Comparison of ENCODE assay signal across 28 mouse cellular contexts in genomic region chr3:84005989-84006388, GRCm38 (mm10). TPM values are rescaled to one million over a fixed set of nuclear protein-coding genes. Genes with fewer than 3 reads are reported as not detected.
A peak's percentile ranks its signal among the peaks of the same experiment; 100 is the strongest.
DNase-seq lines count a peak whose midpoint lies in the region; ATAC-seq and TF ChIP-seq lines count a peak whose summit lies in the region.
"Had no signal": no experiment of that assay in that cellular context is flagged by ENCODE, and none has a peak within 500 bp of the region (broad histone marks: within the 10 kb centered on the region; RNA-seq: fewer than 3 reads in every experiment).

No protein-coding gene starts in this region.

- H3K36me3 ChIP-seq in stomach, embryonic 14.5 days (ENCODE audit: control insufficient read depth, insufficient read depth, low read length) = no peaks in the 10 kb centered on the region
- H3K36me3 ChIP-seq in stomach, postnatal 0 days (ENCODE audit: control insufficient read depth, insufficient read depth, low read length) = 0 out of 2 replicates have a peak, but pooled peaks cover 2% of the 10 kb centered on the region
- no peaks in the 10 kb centered on the region for H3K36me3 ChIP-seq in liver, embryonic 11.5 days (ENCODE audit: control insufficient read depth, insufficient read depth, low read length)
- H3K36me3 ChIP-seq in liver, embryonic 16.5 days (ENCODE audit: control insufficient read depth, insufficient read depth) = no peaks in the 10 kb centered on the region
- H3K36me3 ChIP-seq in intestine, embryonic 16.5 days (ENCODE audit: control insufficient read depth, insufficient read depth, low read length) = no peaks in the 10 kb centered on the region
- H3K36me3 ChIP-seq: hindbrain, embryonic 15.5 days; limb, embryonic 15.5 days; lung, embryonic 15.5 days had no signal

- H3K4me2 ChIP-seq in stomach, embryonic 14.5 days (replicated peaks; ENCODE audit: low read depth, low read length) = no peak overlapping the region
- H3K4me2 ChIP-seq in stomach, postnatal 0 days (replicated peaks; ENCODE audit: low read depth) = no peak overlapping the region
- peak overlapping the region; percentile 38 for H3K4me2 ChIP-seq in liver, embryonic 11.5 days
- H3K4me2 ChIP-seq in liver, embryonic 16.5 days (ENCODE audit: low read depth, low read length) = peak overlapping the region; percentile 45
- H3K4me2 ChIP-seq in intestine, embryonic 16.5 days (ENCODE audit: low read depth, low read length) = no peak overlapping the region
- H3K4me2 ChIP-seq: heart, embryonic 12.5 days; hindbrain, embryonic 15.5 days; limb, embryonic 15.5 days; lung, embryonic 15.5 days; midbrain, embryonic 13.5 days; neural tube, embryonic 13.5 days had no signal

- no peak overlapping the region for H3K27ac ChIP-seq in stomach, embryonic 14.5 days (ENCODE audit: low read length)
- no peak overlapping the region for H3K27ac ChIP-seq in stomach, postnatal 0 days (replicated peaks)
- no peak overlapping the region; the same call in 1 of the 2 replicates for H3K27ac ChIP-seq in liver, embryonic 11.5 days (ENCODE audit: low read depth, low read length)
- peak overlapping the region; percentile 73 for H3K27ac ChIP-seq in liver, embryonic 16.5 days (ENCODE audit: low read length)
- no peak overlapping the region for H3K27ac ChIP-seq in intestine, embryonic 16.5 days (ENCODE audit: low read length)
- H3K27ac ChIP-seq: gastrocnemius, adult 2 months; heart, adult 2 months; hindbrain, embryonic 15.5 days; limb, embryonic 10.5 days; limb, embryonic 15.5 days; lung, embryonic 15.5 days; midbrain, embryonic 13.5 days; neural tube, embryonic 13.5 days had no signal

- H3K9me3 ChIP-seq in stomach, embryonic 14.5 days (ENCODE audit: control insufficient read depth, low read depth, low read length) = no peaks in the 10 kb centered on the region
- H3K9me3 ChIP-seq in stomach, postnatal 0 days (ENCODE audit: control insufficient read depth, low read length) = no peaks in the 10 kb centered on the region
- no peaks in the 10 kb centered on the region for H3K9me3 ChIP-seq in liver, embryonic 11.5 days (ENCODE audit: control insufficient read depth, low read length)
- H3K9me3 ChIP-seq in liver, embryonic 16.5 days (replicated peaks; ENCODE audit: control insufficient read depth, low read length) = no peaks in the 10 kb centered on the region
- H3K9me3 ChIP-seq in intestine, embryonic 16.5 days (ENCODE audit: control insufficient read depth, low read length) = no peaks in the 10 kb centered on the region
- H3K9me3 ChIP-seq: heart, embryonic 12.5 days; hindbrain, embryonic 15.5 days; limb, embryonic 10.5 days; limb, embryonic 15.5 days; lung, embryonic 15.5 days; megakaryocyte, embryonic 14.5 days; midbrain, embryonic 13.5 days; neural tube, embryonic 13.5 days had no signal

- H3K9ac ChIP-seq in stomach, embryonic 14.5 days (replicated peaks; ENCODE audit: low read depth, low read length) = no peak overlapping the region
- H3K9ac ChIP-seq in stomach, postnatal 0 days (ENCODE audit: low read length) = no peak overlapping the region
- H3K9ac ChIP-seq in liver, embryonic 11.5 days (ENCODE audit: low read depth, low read length) = no peak overlapping the region
- H3K9ac ChIP-seq in liver, embryonic 16.5 days (ENCODE audit: low read depth, low read length) = no peak overlapping the region
- H3K9ac ChIP-seq in intestine, embryonic 16.5 days (ENCODE audit: low read depth, low read length) = no peak overlapping the region
- H3K9ac ChIP-seq: heart, embryonic 12.5 days; hindbrain, embryonic 15.5 days; limb, embryonic 15.5 days; lung, embryonic 15.5 days; midbrain, embryonic 13.5 days; neural tube, embryonic 13.5 days had no signal

- H3K4me1 ChIP-seq in stomach, embryonic 14.5 days (ENCODE audit: control insufficient read depth, insufficient read depth, low read length) = 0 out of 2 replicates have a peak, but pooled peaks cover under 1% of the 10 kb centered on the region
- H3K4me1 ChIP-seq in stomach, postnatal 0 days (replicated peaks; ENCODE audit: control insufficient read depth, insufficient read depth) = no peaks in the 10 kb centered on the region
- peaks cover 55% of the 10 kb centered on the region for H3K4me1 ChIP-seq in liver, embryonic 11.5 days (replicated peaks; ENCODE audit: control insufficient read depth, insufficient read depth, low read length)
- H3K4me1 ChIP-seq in liver, embryonic 16.5 days (ENCODE audit: control insufficient read depth, low read depth, low read length) = peaks cover 62% of the 10 kb centered on the region
- H3K4me1 ChIP-seq in intestine, embryonic 16.5 days (ENCODE audit: control insufficient read depth, insufficient read depth, low read length) = no peaks in the 10 kb centered on the region
- H3K4me1 ChIP-seq: hindbrain, embryonic 15.5 days had no signal

- no peak for TF ChIP-seq CTCF in stomach, postnatal 0 days (IDR thresholded peaks at IDR 0.05; ENCODE audit: low read depth)

- no peak for DNase-seq in stomach, postnatal 0 days (ENCODE audit: low spot score)
- no peak for DNase-seq in liver, embryonic 11.5 days (ENCODE audit: low spot score)
- no peak for DNase-seq in cerebellum, adult 9-10 months
- no peak for DNase-seq in adrenal gland, adult 8-10 months
- DNase-seq: adrenal gland, postnatal 10 days; cerebellum, adult 18-20 months; cerebellum, postnatal 25 days; gastrocnemius, adult 2 months; gastrocnemius, postnatal 36 days; heart, adult 2 months; kidney, adult 9 months; kidney, postnatal 14 days; layer of hippocampus, adult 9-11 months; lung, postnatal 36 days had no signal

- peak; percentile 54; the same call in 1 of the 2 replicates for ATAC-seq in stomach, embryonic 14.5 days (ENCODE audit: insufficient number of reproducible peaks, insufficient read depth, low FRiP score, low read depth)
- no peak for ATAC-seq in stomach, postnatal 0 days (ENCODE audit: low FRiP score, low TSS enrichment)
- peak; percentile 91 for ATAC-seq in liver, embryonic 11.5 days (replicated peaks; ENCODE audit: low FRiP score)
- ATAC-seq in liver, embryonic 16.5 days (ENCODE audit: low read depth) = peak; percentile 90
- ATAC-seq in inflammation-experienced regulatory T-cells, adult 6 months = no peak
- no peak for ATAC-seq in intestine, embryonic 16.5 days
- ATAC-seq: forebrain, embryonic 16.5 days; midbrain, embryonic 13.5 days had no signal

- TF ChIP-seq EP300 in stomach, postnatal 0 days (optimal IDR thresholded peaks at IDR 0.05) = no peak

- H3K27me3 ChIP-seq in stomach, embryonic 14.5 days (ENCODE audit: control insufficient read depth, insufficient read depth, low read length) = no peaks in the 10 kb centered on the region
- H3K27me3 ChIP-seq in stomach, postnatal 0 days (ENCODE audit: control insufficient read depth, insufficient read depth, low read length) = no peaks in the 10 kb centered on the region
- no peaks in the 10 kb centered on the region for H3K27me3 ChIP-seq in liver, embryonic 11.5 days (replicated peaks; ENCODE audit: control insufficient read depth, insufficient read depth, low read length)
- H3K27me3 ChIP-seq in liver, embryonic 16.5 days (ENCODE audit: control insufficient read depth, insufficient read depth, low read depth, low read length) = no peaks in the 10 kb centered on the region
- no peaks in the 10 kb centered on the region for H3K27me3 ChIP-seq in intestine, embryonic 16.5 days (replicated peaks; ENCODE audit: control insufficient read depth, insufficient read depth, low read length)
- H3K27me3 ChIP-seq: CH12.LX; heart, embryonic 12.5 days; hindbrain, embryonic 15.5 days; limb, embryonic 15.5 days; lung, embryonic 15.5 days; megakaryocyte, embryonic 14.5 days; midbrain, embryonic 13.5 days; neural tube, embryonic 13.5 days had no signal

- 83% methylated on average over 7 of the region's 7 CpGs for WGBS in stomach, embryonic 14.5 days
- WGBS in stomach, postnatal 0 days = 79% methylated on average over 7 of the region's 7 CpGs
- 59% methylated on average over 7 of the region's 7 CpGs for WGBS in liver, embryonic 11.5 days
- WGBS in liver, embryonic 16.5 days (ENCODE audit: insufficient replicate concordance) = 34% methylated on average over 7 of the region's 7 CpGs
- WGBS in intestine, embryonic 16.5 days = 82% methylated on average over 7 of the region's 7 CpGs

- no peak overlapping the region for H3K4me3 ChIP-seq in stomach, embryonic 14.5 days (ENCODE audit: low read depth, low read length)
- H3K4me3 ChIP-seq in stomach, postnatal 0 days (ENCODE audit: low read depth, low read length) = no peak overlapping the region
- no peak overlapping the region for H3K4me3 ChIP-seq in liver, embryonic 11.5 days (ENCODE audit: low read depth, low read length)
- H3K4me3 ChIP-seq in liver, embryonic 16.5 days (ENCODE audit: low read depth, low read length) = peak overlapping the region; percentile 8; the same call in 1 of the 2 replicates
- H3K4me3 ChIP-seq in intestine, embryonic 16.5 days (ENCODE audit: low read length) = no peak overlapping the region
- H3K4me3 ChIP-seq: gastrocnemius, adult 2 months; heart, adult 2 months; heart, embryonic 12.5 days; hindbrain, embryonic 15.5 days; limb, embryonic 10.5 days; limb, embryonic 15.5 days; lung, embryonic 15.5 days; megakaryocyte, embryonic 14.5 days; midbrain, embryonic 13.5 days; neural tube, embryonic 13.5 days had no signal

RNA-seq across cellular contexts. Expression of gene Tmem131l, which starts 34.0 kb away (rescaled TPM):
- 65.2 and 74.6 TPM in 2 replicates for polyA plus RNA-seq in stomach, embryonic 14.5 days (2014; fragmentation: Nextera tagmentation; extraction: Ambion mirVana)
- polyA plus RNA-seq in stomach, postnatal 0 days (2015; fragmentation: Nextera tagmentation; extraction: Ambion mirVana) = 15.5 and 18.3 TPM in 2 replicates
- 35.7 and 37.9 TPM in 2 replicates for polyA plus RNA-seq in liver, embryonic 11.5 days (2014; fragmentation: Nextera tagmentation; extraction: Ambion mirVana)
- 28.8 and 29.8 TPM in 2 replicates for polyA plus RNA-seq in liver, embryonic 16.5 days (2015; fragmentation: Nextera tagmentation; extraction: Ambion mirVana)
- polyA plus RNA-seq in inflammation-experienced regulatory T-cells, adult 6 months (2017; shearing (Covaris generic)) = 10 to 100 TPM; 34.7 to 39.7 (median 36.1) TPM
- 10 to 100 TPM; 37.3 to 56.8 (median 50.1) TPM for total RNA-seq in adrenal gland, adult 8-10 months (2022)
- 18.2 and 19.8 TPM in 2 replicates for polyA plus RNA-seq in intestine, embryonic 16.5 days (2015; fragmentation: Nextera tagmentation; extraction: Ambion mirVana)

Comparison
In these comparisons a context has a peak if more than half of its experiments do, and no peak if none do; other contexts are left out.
1. ATAC-seq: peak in stomach, embryonic 14.5 days (single experiment), liver, embryonic 11.5 days (single experiment) and liver, embryonic 16.5 days (single experiment); none in stomach, postnatal 0 days (single experiment), inflammation-experienced regulatory T-cells, adult 6 months (single experiment) and intestine, embryonic 16.5 days (single experiment).
2. H3K4me2 ChIP-seq: peak in liver, embryonic 11.5 days (single experiment) and liver, embryonic 16.5 days (single experiment); none in stomach, embryonic 14.5 days (single experiment), stomach, postnatal 0 days (single experiment) and intestine, embryonic 16.5 days (single experiment).